Mouse (Mus musculus) CH12.LX (cell line): ENCODE measurements around the gene Olfr222.

Source experiments
- CTCF ChIP-seq, 2 experiments: IDR thresholded peaks in 1 of 2; conservative IDR thresholded peaks in 1 of 2; 2 replicates each; pipeline ENCODE4 v1.5.1; 2011 to 2012; ENCODE audit warnings: low read depth in 2 of 2, low read length in 2 of 2, improper control_type of control experiment in 1 of 2, inconsistent platforms in 1 of 2, mild to moderate bottlenecking in 1 of 2, moderate library complexity in 1 of 2
- E2F4 ChIP-seq: IDR thresholded peaks from 2 replicates; pipeline ENCODE4 v1.6.1; 2011; ENCODE audit warnings: low read depth, low read length, improper control_type of control experiment; ENCODE audit not compliant: insufficient replicate concordance
- ELF1 ChIP-seq: IDR thresholded peaks from 2 replicates; pipeline ENCODE4 v1.6.1; 2014; ENCODE audit warnings: low read depth, mild to moderate bottlenecking, inconsistent platforms, low read length, improper control_type of control experiment
- MAFK ChIP-seq: IDR thresholded peaks from 2 replicates; pipeline ENCODE4 v1.6.1; 2011; ENCODE audit warnings: low read length, improper control_type of control experiment; ENCODE audit not compliant: insufficient replicate concordance
- MAX ChIP-seq: IDR thresholded peaks from 2 replicates; pipeline ENCODE4 v1.6.1; 2011; ENCODE audit warnings: low read length, improper control_type of control experiment
- MEF2A ChIP-seq: IDR thresholded peaks from 2 replicates; pipeline ENCODE4 v1.6.1; 2014; ENCODE audit warnings: low read depth, mild to moderate bottlenecking, inconsistent platforms, low read length, improper control_type of control experiment, borderline replicate concordance
- POLR2A ChIP-seq: IDR thresholded peaks from 2 replicates; pipeline ENCODE4 v1.6.1; 2011; ENCODE audit warnings: low read depth, mild to moderate bottlenecking, improper control_type of control experiment, low read length
- SMC3 ChIP-seq: IDR thresholded peaks from 2 replicates; pipeline ENCODE4 v1.6.1; 2011; ENCODE audit warnings: low read depth, low read length, improper control_type of control experiment
- TCF12 ChIP-seq: IDR thresholded peaks from 2 replicates; pipeline ENCODE4 v1.6.1; 2014; ENCODE audit warnings: low read depth, mild to moderate bottlenecking, inconsistent platforms, low read length, improper control_type of control experiment
- USF2 ChIP-seq: conservative IDR thresholded peaks from 2 replicates; pipeline ENCODE4 v1.6.1; 2011; ENCODE audit warnings: low read depth, low read length, improper control_type of control experiment
- ZC3H11A ChIP-seq: IDR thresholded peaks from 2 replicates; pipeline ENCODE4 v1.6.1; 2012; ENCODE audit warnings: low read depth, mild to moderate bottlenecking, inconsistent platforms, low read length, improper control_type of control experiment
- ZNF384 ChIP-seq: IDR thresholded peaks from 2 replicates; pipeline ENCODE4 v1.6.1; 2012; ENCODE audit warnings: low read depth, low read length, improper control_type of control experiment, inconsistent platforms

- TF ChIP-seq POLR2A: no peak
- TF ChIP-seq CTCF (conservative IDR thresholded peaks at IDR 0.05 in 1 of 2, IDR thresholded peaks at IDR 0.05 in 1 of 2; ENCODE audit: low read depth in 2 of 2, low read length in 2 of 2): no peak
- TF ChIP-seq ELF1: no peak
- TF ChIP-seq E2F4: no peak
- no peak for TF ChIP-seq SMC3
- no peak for TF ChIP-seq MEF2A
- TF ChIP-seq MAFK: no peak
- TF ChIP-seq ZNF384: no peak
- no peak for TF ChIP-seq ZC3H11A
- no peak for TF ChIP-seq MAX
- TF ChIP-seq USF2: no peak
- no peak for TF ChIP-seq TCF12
These were observed 21.5 kb downstream of the Olfr222 start for GRCm38 (mm10) chr11:59554535-59554934.
